Mouse (Mus musculus) megakaryocyte-erythroid progenitor cell, adult 5 weeks (primary cell): Measurements from ENCODE around the gene Gm5861. TPM values are rescaled to one million over a fixed set of nuclear protein-coding genes. Genes with fewer than 3 reads are reported as not detected.

Experiments used
- polyA plus RNA-seq: library from polyadenylated mRNA; stranded (reverse); fragments of >175 nt; gene quantifications from 2 replicates; pipeline ENCODE4 v1.2.3, GENCODE M21; 2012

Gene Gm5861
- not detected in 2 replicates for polyA plus RNA-seq

DNA sequence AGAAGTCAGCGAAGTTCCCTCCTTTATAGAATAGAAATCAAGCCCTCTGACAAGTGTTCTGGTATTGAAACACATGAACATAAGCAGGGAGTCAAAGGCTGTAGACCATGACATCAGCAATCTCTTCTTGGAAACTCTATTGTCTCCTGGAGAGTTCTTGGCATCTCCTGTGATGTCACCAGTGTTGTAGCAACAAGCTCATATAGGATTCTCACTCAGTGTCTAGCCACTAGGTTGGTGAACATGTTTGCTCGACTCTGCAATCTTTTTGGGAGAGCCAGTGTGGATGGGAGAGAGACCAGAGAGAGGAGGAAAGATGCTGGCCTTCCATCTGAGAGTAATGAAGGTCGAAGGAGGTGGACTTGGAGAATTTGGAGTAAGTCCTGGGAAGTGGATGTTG is at the start of gene Gm5861:
Gene Gm5861 (plus strand): TSS at position 301 of the 400 bp plus-strand sequence.

Other genes with a start within 250 kb of the Gm5861 start
- gene Gm8871, start 235.3 kb upstream of the Gm5861 start, polyA plus RNA-seq = not detected in 2 replicates
- gene Gm8857, start 235.3 kb upstream of the Gm5861 start, polyA plus RNA-seq = not detected in 2 replicates
- gene Gm8879, start 55.4 kb upstream of the Gm5861 start, polyA plus RNA-seq = not detected in 2 replicates
- gene Gm8890, start 73.0 kb downstream of the Gm5861 start, polyA plus RNA-seq = not detected in 2 replicates
- not detected in 2 replicates for gene Speer1, start 158.4 kb downstream of the Gm5861 start, polyA plus RNA-seq
- not detected in 2 replicates for gene Gm8897, start 233.3 kb downstream of the Gm5861 start, polyA plus RNA-seq